Mouse (Mus musculus) kidney, adult 9 months (tissue): Measurements from ENCODE around the gene Sds.

Experiments
- DNase-seq: peaks from one replicate; pipeline ENCODE4 v3.0.0; 2022

Sds gene

DNA sequence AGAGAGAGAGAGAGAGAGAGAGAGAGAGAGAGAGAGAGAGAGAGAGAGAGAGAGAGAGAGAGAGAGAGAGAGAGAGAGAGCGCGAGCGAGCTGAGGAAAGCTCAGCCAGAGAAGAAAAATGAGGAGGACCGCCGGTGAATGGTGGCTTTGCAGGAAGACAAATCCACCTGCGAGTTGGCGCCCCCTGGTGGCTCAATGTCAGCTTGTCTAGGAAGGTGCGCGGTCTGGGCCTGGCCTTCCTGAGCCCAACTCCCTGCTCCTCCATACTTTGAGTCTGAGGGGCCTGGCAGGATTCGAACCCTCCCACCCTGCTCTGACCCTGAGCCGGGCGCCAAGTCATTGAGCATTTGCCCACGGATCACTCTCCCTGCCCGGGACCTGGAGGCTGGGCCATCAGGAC, 35.6 kb upstream of the Sds start:
- DNase-seq: peak; percentile 86

DNA sequence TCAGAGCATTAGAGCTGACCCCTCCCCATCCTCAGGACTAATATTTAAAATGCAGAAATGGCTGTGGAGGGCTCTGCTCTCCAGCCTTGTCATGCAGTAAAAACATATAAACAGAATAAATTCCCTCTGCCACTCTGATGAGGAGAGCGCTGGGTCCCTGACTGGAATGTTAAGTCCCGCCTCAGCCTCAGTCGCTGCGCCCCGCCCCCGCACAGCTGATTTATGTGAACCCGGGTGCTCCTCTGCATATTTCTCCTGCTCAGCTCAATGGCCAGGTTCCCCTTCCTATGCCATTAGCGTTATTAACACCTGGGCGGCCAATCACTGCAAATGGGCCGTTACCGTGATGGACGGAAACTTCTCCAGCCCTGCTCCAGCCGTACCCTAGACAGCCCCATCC, 29.0 kb upstream of the Sds start:
- peak; percentile 28 for DNase-seq

DNA sequence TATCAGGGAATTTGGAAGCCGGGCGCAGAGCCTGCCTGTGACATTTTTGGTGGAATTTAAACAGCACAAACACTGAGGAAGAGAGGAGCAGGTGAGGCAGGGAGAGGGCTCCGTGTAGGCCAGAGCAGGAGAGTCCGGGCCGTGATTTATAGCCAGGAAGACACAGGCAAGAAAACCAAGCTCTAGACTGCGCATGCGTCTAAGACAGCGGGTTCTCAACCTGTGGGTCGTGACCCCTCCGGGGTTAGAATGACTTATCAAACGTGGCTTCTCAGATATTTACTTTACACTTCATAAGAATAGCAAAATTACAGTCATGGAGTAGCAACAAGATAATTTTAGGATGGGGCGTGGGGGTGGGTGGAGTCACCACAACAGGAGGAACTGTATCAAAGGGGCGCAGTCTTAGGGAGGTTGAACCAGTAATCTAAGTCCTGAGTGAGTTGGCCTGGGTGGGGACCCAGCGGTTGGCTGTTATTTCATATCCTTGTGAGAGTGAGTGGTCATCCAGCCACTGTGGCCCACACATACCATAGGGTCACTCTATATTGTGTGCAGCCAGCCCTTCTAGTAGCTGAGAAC, 21.5 kb upstream of the Sds start:
- no peak for DNase-seq

DNA sequence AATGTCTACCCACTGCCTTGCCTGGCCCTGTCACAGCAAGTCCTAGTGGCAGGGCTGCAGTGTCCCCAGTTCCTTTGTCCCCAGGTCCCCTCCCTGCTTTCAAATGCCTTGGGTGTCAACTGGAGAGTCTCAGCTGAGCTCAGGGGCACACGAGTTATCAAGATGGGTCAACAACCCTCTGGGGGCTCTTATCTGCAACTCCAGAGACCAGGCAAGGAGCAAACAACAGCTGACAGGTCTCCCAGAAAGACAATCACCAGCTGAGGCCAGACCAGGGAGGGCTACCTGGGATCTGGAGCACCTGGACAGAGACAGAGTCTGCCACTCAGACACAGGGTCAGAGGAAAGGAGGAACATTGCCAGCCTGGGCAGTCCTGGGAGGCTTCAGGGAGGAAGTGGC, 20.1 kb upstream of the Sds start:
- no peak for DNase-seq

DNA sequence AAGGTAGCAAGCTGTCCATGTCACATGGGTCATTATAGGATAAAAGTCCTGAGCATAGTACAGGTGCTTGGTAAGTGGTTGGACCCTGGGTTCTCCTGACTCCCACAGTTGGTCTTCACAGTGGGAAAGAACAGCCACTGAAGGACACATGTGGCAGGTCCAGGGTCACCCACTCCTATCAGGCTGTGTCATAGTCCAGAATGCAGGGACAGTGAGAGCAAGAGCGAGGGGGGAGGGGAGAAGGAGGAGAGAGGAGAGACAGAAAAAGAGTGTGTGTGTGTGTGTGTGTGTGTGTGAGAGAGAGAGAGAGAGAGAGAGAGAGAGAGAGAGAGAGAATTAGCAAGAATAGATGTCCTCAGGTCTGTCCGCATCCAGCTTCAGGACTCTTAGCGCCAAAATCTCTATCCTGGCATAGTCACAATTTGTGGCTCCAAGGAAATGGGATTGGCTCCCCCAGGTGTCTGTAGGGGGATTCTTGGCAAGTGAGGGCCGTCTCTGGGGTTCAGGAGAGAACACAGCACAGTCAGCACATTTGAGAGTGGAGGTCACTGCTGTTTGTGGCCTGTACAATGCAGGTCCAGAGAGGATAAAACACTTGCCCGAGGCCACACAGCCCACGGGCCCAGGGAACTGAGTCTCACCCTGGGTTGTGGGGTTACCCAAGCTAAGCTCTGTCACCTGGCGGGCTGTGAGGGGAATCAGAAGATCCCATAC, 19.3 kb upstream of the Sds start:
- DNase-seq: no peak

DNA sequence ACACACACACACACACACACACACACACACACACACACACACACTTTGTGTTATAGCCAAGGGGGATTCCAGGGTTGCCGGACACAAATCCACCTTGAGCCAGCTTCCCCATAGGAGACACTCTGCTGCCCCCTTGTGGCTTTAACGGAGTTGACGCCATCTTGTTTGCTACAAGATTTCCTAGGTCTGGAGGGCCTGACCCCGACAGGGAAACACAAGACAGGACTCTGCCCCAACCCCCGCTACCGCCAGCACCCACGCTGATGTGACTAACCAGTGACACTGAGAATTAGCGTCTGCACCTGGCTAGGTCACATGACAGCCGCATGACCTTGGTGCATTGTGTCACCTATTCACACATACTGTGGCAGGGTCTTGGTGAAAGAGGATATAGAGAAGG, 18.7 kb upstream of the Sds start:
- DNase-seq: peak; percentile 68

DNA sequence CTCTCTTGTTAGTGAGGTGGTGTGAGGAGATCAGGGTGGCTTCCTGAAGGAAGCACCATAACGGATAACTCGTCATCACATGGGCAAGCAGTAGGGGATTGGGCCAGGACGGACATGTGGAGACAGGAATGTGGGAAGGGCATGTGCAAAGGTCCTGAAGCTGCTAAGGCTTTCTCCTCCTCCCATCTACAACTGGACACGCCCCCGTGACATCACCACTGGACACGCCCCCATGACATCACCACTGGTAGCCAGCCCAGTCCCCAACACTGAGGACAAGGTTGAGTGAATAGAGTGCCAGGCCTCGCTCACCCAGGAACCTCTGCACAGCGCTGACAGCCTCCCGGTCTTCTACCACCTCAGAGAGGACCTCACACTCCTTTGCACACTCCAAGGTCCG, 17.2 kb upstream of the Sds start:
- no peak for DNase-seq

DNA sequence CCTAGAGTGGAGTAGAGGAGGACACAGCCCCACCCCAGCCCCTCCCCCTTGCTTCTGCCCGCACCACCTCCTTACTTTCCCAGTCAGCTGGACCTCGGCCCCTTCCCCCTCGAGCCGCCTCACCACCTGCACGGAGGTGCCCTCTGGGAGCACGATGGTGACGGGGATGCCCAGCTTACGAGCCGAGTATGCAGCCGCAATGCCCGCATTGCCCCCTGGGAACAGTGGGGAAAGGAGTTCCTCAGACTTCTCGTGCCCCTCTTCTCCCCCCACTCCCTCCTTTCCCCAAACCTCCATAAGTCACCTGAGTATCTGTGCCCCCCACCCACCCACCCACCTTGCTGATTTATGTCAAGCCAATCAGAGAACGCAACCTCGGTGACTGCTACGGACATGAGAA, 14.4 kb upstream of the Sds start:
- no peak for DNase-seq

DNA sequence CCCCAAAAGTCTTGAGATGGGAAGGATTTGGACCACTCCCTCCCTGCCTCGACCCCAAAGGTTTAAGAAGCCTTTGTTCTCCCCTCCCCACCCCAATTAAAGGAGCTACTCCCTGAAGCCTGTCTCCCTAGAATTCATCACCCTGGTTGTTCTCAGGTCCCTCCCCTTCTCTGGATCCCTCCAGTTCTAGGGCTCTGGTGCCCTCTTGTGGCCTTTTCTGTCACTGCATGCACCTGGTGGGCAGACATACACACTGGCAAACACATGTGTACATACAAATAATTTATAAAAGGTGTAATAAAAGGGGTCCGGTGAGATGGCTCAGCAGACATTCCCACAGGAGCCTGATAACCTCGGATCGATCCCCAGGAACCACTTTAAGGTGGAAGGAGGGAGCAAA, 12.0 kb upstream of the Sds start:
- DNase-seq: no peak

DNA sequence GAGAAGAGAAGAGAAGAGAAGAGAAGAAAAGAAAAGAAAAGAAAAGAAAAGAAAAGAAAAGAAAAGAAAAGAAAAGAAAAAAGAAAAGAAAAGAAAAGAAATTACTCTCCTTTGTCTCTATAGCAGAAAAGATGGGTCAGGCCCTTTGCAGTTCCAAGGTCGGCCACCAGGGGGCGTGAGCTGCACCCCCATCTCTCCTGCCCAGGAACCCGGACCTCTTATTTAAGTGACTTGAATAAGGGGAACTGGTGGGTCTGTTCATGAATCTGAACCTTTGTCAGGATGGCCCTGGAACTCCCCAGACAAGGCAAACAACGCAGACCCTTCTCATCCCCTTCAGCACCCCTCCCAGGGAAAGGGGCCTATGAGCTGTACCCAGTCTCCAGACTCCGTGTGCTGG, 11.3 kb upstream of the Sds start:
- peak; percentile 51 for DNase-seq

DNA sequence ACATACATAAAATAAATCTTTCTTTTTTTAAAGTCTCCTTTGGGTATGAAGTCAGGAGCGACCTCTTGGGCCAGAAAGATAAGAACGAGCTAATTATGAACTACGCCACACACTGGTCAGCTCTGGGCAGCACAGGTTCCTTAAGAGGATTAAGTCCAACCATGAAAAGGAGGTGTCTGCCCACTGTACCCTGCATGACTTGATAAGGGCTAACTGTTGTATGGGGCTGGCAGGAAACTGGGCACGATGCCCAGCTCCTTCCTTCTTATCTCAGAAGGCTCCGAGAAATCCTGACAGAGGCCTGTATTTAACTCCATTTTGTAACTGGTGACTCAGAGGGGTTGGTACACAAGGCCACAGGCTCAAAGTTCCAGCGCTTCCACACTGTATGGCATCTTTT, 10.5 kb upstream of the Sds start:
- DNase-seq: no peak

DNA sequence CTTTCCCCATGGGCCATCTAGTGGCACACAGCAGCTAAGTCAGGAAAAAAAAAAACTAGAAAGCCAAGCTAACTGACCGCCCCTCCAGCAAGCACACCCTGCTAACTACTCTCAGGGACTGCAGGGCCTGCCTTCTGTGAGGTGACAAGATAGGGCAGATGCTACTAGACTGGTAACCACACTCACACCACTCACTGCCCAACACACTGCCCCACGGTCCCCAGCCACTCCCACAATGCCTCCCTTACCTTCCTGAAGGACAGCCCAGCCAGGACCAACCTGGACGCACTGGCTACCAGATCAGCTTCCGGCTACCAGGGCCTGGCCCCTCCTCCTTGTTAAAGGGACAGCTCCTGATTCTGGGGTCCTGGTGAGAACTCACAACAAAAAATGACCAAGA, 9.3 kb upstream of the Sds start:
- DNase-seq: peak; percentile 76

DNA sequence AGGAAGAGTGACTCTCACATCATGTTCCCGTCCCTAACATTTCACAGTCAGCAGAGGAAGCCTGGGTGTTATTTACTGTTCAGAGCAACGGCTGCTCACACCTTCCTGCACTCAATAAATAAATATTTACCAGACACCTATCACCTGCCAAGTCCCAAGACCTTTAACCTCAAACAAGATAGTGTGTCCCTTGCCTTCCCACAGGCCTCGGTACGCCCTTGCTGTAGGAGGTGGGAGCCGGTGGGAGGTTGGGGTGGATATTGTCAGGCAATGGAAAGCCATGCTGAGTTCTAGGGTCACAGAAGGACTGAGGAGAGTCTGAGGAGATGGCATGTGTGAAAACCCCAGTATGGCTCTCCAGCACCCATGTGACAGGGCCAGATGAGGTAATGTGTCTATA, 8.0 kb upstream of the Sds start:
- DNase-seq: peak; percentile 70

DNA sequence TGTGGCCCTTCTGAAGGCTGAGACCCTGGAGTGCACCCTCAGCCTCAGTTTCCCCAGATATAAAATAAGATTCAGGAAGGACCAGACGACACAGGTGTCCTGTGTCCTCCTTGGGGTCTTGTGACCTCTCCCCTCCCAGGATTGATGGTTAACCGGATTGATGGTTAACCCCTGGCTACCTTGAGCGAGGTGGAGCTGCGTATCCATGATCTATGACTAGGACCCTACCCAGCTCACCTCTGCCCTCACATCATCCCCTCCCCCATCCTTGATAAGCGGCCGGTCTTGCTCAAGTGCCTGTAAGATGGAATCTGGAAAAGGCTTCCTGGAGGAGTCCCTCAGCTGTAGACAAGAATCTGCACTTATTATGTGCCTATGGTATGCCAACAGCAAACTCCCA, 7.5 kb upstream of the Sds start:
- peak; percentile 19 for DNase-seq

DNA sequence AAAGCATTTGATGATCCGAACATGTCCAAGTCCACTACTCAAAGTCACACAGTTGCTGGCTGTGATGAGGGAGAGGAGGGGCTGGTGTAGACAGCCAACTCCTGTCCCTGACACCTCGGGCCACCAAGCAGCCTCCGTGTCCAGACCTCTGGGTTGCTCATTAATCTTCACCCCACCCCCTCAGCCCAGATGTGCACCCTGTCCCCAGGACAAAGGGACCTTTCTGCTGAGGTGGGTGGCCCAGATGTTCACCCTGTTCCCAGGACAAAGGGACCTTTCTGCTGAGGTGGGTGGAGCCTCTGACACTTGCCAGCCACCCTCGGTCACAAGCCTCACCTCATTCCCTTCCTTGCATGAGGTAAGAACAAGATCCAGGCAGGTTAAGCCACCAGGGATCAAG, 4.8 kb upstream of the Sds start:
- DNase-seq: peak; percentile 65

DNA sequence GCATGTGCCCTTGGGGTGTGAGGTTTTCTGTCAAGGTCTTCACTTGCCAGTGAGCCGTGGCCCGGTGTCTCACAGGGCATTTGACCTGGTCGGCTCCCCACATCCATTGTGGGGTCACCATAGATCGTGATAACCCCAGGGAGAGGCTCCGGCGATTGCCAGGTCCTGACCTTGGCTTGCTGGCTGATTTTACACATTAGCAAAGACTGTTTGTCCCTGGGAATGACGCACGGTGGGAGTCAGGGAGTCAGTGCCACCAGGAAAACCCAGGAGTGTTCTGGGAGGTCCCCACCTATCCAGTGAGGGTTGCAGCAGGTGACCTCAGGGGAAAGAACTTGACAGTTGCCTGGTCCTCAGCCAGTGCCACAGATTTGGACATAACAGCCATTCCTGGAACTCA, 3.6 kb upstream of the Sds start, which contains the start of gene Sdsl:
Gene Sdsl (minus strand): TSS at position 41 of the 400 bp plus-strand sequence.
- DNase-seq: no peak

DNA sequence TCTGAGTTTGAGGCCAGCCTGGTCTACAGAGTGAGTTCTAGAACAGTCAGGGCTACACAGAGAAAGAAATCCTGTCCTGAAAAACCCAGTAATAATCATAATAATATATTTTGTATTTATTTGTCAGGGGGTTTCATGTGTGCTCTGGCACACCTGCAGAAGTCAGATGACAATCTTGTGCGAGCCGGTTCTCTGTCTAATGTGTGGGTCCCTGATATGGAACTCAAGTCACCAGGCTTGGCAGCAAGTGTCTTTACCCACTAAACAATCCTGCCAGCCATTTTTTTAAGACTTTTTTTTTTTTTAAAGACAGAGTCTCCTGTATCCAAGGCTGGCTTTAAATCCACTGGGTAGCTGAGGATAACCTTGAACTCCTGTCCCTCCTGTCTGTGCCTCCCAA, 3.0 kb upstream of the Sds start:
- DNase-seq: no peak

DNA sequence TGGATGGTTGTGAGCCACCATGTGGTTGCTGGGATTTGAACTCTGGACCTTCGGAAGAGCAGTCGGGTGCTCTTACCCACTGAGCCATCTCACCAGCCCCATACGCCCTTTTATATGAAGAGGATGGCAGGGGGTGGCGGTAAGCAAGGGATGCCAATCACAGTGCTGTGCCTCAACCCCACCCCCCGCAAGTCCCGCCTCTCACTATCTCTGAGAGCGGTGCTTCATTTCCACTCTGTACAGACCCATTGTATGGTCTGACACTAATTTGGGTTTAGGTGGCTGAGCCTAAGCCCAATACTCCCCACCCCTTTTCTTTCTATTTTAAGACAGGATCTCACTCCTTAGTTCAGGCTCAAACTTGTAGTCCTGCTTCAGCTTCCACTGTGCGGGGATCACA, 465 bp upstream of the Sds start:
- DNase-seq: no peak

DNA sequence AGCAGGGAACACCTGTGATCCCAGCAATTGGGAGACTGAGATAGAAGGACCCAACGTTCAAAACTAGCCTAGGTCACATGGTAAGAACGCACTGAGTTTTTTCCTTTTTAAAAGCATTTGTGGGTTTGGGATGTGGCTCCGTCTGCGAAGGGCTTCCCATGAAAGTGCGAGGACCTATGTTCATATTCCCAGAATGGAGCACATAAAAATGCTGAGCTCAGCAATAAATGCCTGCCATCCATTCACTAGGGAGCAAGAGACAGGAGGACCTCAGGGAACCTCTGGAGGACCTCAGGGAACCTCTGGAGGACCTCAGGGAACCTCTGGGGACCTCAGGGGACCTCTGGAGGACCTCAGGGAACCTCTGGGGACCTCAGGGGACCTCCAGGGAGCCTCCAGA, 1.7 kb downstream of the Sds start:
- DNase-seq: no peak

DNA sequence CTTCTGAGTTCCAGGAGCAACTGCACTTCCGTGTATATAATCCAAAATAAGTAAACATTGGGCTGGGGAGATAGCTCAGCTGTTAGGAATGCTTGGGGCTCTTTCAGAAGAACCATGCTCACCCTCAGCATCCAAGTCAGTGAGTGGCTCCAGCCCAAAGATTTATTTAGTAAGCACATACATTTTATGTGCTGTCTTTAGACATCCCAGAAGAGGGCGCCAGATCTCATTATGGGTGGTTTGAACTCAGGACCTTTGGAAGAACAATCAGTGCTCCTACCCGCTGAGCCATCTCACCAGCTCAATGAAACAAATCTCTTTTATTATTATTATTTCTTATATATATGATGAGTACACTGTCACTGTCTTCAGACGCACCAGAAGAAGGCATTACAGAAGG, 3.2 kb downstream of the Sds start:
- no peak for DNase-seq

DNA sequence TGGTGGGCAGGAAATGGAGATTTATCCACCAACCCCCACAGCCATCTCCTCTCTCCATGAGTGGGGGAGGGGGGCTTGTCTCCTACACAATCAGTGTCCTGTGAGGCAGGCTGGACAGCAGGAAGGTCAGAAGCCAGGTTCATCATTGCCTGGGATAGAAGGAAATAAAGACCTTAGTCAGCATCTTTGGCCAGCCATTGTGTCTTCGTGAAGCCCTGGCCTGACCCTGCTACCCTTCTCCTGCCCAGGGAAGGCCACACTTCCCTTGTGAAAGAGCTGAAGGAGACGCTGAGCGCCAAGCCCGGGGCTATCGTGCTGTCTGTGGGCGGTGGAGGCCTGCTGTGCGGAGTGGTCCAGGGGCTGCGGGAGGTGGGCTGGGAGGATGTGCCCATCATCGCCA, 4.9 kb downstream of the Sds start:
- DNase-seq: no peak

DNA sequence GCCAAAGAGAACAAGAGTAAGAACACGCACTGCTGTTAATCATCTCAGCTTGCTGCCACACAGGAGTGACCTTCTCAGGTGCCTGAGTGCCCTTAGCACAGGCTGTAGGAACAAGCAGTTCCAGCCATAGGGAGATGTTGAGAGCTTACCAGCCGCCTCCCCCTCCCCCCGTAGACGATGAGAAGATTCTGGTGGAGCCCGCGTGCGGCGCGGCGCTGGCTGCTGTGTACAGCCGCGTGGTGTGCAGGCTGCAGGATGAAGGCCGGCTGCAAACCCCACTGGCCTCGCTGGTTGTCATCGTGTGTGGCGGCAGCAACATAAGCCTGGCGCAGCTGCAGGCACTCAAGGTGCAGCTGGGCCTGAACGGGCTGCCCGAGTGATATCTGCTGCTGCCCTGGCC, 7.1 kb downstream of the Sds start:
- DNase-seq: no peak

DNA sequence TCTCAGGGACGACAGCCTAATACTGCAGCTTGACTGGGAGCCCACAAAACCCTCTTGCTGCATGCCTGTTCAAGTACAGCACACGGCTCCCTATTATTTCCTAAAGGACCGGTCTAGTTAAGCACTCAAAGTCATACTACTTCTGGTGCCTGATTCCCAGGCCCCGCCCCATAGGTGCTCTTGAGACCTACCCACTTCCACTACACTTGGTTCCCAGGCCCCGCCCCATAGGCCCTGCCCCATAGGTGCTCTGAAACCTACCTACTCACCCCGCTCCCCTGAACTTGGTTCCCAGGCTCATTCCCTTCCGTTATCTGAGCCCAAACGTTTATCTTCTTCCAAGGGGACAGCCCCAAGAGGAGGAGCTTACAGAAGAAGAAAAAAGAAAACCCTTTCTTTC, 11.5 kb downstream of the Sds start:
- DNase-seq: no peak

DNA sequence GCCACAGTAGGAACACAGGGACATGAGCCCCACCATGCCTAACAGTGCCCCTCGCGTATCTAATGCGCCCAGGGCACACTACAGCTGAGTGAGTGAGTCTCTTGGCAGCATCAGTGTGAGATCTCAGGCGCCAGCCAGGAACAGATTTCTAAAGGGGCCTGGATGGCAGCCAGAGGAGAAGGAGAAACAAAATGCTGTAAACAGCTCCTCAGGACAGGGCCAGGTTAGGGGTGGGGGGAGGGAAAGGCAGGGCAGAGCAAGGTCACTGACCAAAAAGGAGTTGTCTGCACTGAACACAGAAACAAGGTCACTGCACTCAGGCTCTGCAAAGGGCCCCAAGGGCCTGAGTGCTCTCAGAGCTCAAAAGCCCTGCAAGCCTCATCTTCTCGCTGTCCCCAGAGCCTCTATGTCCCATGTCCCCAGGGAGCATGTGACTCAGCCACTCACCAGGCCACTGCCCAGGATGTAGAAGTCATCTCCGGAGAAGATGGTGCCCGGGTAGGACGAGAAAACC, 14.4 kb downstream of the Sds start:
- peak; percentile 79 for DNase-seq

DNA sequence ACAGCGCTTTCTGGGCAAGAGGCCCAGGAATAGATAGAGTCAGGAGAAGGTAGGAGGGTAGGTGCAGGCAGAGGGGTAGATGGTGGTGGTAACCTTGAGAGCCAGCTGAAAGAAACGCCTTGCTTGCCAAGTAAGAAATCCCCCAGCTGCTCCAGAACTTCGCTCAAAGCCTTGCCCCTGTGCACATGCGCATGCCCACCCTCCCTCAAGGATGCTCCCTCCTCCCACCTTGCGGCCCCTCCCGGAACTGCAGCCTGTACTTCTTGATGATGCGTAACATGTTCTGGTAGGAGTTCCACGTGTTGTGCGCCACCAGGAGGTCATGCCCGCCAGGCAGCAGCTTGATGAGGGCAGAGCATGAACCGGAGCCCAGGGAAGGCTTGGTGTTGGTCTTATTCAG, 16.1 kb downstream of the Sds start:
- DNase-seq: no peak
